Mouse (Mus musculus) small intestine, adult 2 months (tissue): ENCODE data around the gene Ppp2r1b.

ENCODE experiments used
- CTCF ChIP-seq: fragments of 200-500 bp; IDR thresholded peaks from 2 replicates; pipeline ENCODE4 v1.5.1; 2012; ENCODE audit warnings: low read depth, mild to moderate bottlenecking, control low read depth, inconsistent platforms, low read length, moderate library complexity, mixed read lengths; ENCODE audit not compliant: insufficient replicate concordance, insufficient read length; ENCODE audit errors: extremely low read depth
- POLR2A ChIP-seq: fragments of 200-500 bp; IDR thresholded peaks from 2 replicates; pipeline ENCODE4 v1.6.1; 2012; ENCODE audit warnings: low read depth, mild to moderate bottlenecking, control low read depth, inconsistent platforms, low read length, moderate library complexity

- TF ChIP-seq CTCF (no peak), POLR2A (no peak)
Observed at GRCm38 (mm10) chr9:50875470-50875869, 30.4 kb downstream of the Ppp2r1b start.
